Mouse (Mus musculus): ENCODE results near the gene Tcaim. TPM values are rescaled to one million over a fixed set of nuclear protein-coding genes. Genes with fewer than 3 reads are reported as not detected.
"Not testable (repeated sequence)": the region's sequence is repeated elsewhere in the genome, so short reads cannot be mapped to it uniquely, and the experiment has no call there.

Gene Tcaim
- polyA plus RNA-seq, 1 experiment from 2014 or later, result 3.0 TPM

DNA sequence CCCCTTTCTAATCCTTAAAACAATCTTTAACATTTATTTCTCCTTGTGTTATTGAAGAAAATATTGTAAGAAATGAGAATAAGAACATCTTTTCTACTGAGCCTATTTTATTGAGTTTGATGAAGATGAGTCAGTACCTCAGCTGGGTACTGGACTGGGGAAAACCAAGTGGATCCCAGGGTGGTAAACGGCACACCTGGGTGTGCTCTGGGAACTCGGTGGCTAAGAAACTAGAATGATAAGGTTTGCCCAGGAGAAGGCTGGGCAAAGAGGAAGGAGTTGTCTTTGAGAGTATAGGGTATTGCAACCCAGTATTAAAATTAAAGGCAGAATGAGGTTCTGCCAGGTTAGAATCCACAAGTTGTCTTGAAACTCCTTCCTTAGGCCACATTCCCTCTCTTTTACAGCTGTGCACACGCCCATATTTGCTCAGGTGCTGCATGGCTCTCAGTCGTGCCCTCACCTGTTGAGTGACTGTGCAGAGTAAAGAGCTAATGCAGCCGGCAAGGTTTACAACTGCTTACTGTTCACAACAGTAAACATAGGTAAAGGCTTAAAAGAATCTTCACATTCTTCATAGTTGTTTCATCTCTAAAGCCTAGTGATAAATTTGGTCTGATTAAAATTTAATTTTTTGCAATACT is 18.2 kb downstream of the Tcaim start:
- H3K36me3 ChIP-seq, result peaks cover 22% of the 10 kb centered on the region
- H3K9me3 ChIP-seq (replicated peaks), result no peaks in the 10 kb centered on the region
- WGBS (ENCODE audit: insufficient replicate concordance), result 70% methylated on average over 5 of the region's 5 CpGs
- H3K4me1 ChIP-seq, result no peaks in the 10 kb centered on the region
- no peak for ATAC-seq
- no peak overlapping the region for H3K27ac ChIP-seq
- H3K4me3 ChIP-seq, result no peak overlapping the region
- no peak overlapping the region for H3K4me2 ChIP-seq
- H3K9ac ChIP-seq, result no peak overlapping the region
- no peaks in the 10 kb centered on the region for H3K27me3 ChIP-seq (replicated peaks)

GRCm38 (mm10) chr9:122826743-122827142 is 21.4 kb downstream of the Tcaim start:
- H3K4me1 ChIP-seq, result no peaks in the 10 kb centered on the region
- 74% methylated on average over 4 of the region's 4 CpGs for WGBS (ENCODE audit: insufficient replicate concordance)
- ATAC-seq, result no peak
- H3K9me3 ChIP-seq (replicated peaks), result no peaks in the 10 kb centered on the region
- peaks cover 17% of the 10 kb centered on the region for H3K36me3 ChIP-seq
- H3K9ac ChIP-seq, result no peak overlapping the region
- H3K4me3 ChIP-seq, result no peak overlapping the region
- no peak overlapping the region for H3K4me2 ChIP-seq
- no peaks in the 10 kb centered on the region for H3K27me3 ChIP-seq (replicated peaks)
- H3K27ac ChIP-seq, result no peak overlapping the region

DNA sequence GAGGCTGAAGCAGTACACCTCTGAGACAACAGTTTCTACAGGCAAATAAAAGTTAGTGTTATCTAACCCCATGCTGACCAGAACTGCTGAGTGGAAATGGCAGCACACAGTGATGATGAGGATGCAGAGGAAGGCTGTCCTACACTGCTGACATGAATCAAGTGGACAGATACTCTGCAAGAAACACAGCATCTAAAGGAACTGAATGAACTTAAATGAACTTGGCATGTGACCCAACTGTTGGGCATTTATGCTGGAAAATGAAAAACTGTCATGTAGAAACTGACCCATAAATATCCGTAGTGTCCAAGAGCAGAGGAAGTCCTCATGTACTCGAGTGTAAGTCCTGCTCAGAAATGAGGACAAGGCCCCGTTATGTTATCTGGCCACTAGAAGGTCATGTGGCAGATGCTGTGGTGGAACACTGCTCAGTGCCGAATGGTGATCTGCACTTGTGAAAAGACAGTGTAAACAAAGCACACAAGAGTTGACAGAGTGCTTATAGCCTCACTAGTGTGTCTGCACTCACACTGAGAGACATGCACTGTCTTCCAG is 24.6 kb downstream of the Tcaim start:
- ATAC-seq, result no peak
- Histone ChIP-seq H3K4me3 (no peak overlapping the region), H3K27ac (no peak overlapping the region), H3K9ac (no peak overlapping the region), H3K36me3 (peaks cover 12% of the 10 kb centered on the region), H3K4me2 (no peak overlapping the region), H3K9me3 (replicated peaks) (no peaks in the 10 kb centered on the region), H3K4me1 (no peaks in the 10 kb centered on the region), H3K27me3 (replicated peaks) (no peaks in the 10 kb centered on the region)
- WGBS (ENCODE audit: insufficient replicate concordance), result 62% methylated on average over 4 of the region's 4 CpGs

DNA sequence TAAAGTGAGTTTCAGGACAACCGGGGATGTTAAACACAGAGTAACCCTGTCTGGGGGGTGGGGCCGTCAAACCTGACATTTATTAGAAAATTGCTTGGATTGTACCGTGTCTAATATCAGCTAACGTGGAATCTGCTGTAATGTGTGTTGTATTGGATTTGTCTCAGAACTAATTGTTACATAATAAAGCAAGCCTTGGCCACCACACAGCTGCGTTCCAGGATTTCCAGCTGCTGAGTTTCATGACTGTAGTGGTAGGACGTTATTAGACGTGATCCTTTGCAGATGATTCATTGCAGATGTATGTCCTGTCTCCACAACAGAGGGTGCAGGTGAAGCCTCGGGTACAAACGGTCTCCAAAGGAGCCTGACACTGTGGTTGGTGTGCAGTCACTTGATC is 30.8 kb downstream of the Tcaim start:
- no peak for ATAC-seq
- WGBS (ENCODE audit: insufficient replicate concordance), result 74% methylated on average over 9 of the region's 9 CpGs
- Histone ChIP-seq H3K4me3 (no peak overlapping the region), H3K36me3 (0 out of 2 replicates have a peak, but pooled peaks cover 3% of the 10 kb centered on the region), H3K4me1 (no peaks in the 10 kb centered on the region), H3K9ac (no peak overlapping the region), H3K9me3 (replicated peaks) (no peaks in the 10 kb centered on the region), H3K4me2 (no peak overlapping the region), H3K27ac (no peak overlapping the region), H3K27me3 (replicated peaks) (no peaks in the 10 kb centered on the region)

- H3K4me1 ChIP-seq, result no peaks in the 10 kb centered on the region
- 68% methylated on average over 6 of the region's 6 CpGs for WGBS (ENCODE audit: insufficient replicate concordance)
- no peak overlapping the region for H3K27ac ChIP-seq
- no peaks in the 10 kb centered on the region for H3K9me3 ChIP-seq (replicated peaks)
- no peaks in the 10 kb centered on the region for H3K27me3 ChIP-seq (replicated peaks)
- 0 out of 2 replicates have a peak, but pooled peaks cover 3% of the 10 kb centered on the region for H3K36me3 ChIP-seq
- H3K4me3 ChIP-seq, result no peak overlapping the region
- ATAC-seq, result no peak
- H3K9ac ChIP-seq, result no peak overlapping the region
- H3K4me2 ChIP-seq, result no peak overlapping the region
Observed at GRCm38 (mm10) chr9:122836790-122837189, 31.5 kb downstream of the Tcaim start.

- no peak for ATAC-seq
- H3K27me3 ChIP-seq (replicated peaks), result no peaks in the 10 kb centered on the region
- no peaks in the 10 kb centered on the region for H3K4me1 ChIP-seq
- no peak overlapping the region for H3K4me3 ChIP-seq
- H3K9ac ChIP-seq, result no peak overlapping the region
- H3K36me3 ChIP-seq, result 0 out of 2 replicates have a peak, but pooled peaks cover 3% of the 10 kb centered on the region
- no peaks in the 10 kb centered on the region for H3K9me3 ChIP-seq (replicated peaks)
- 77% methylated on average over 4 of the region's 4 CpGs for WGBS (ENCODE audit: insufficient replicate concordance)
- H3K4me2 ChIP-seq, result no peak overlapping the region
- no peak overlapping the region for H3K27ac ChIP-seq
Observed at GRCm38 (mm10) chr9:122837216-122837615, 31.9 kb downstream of the Tcaim start.

GRCm38 (mm10) chr9:122837680-122838079 is 32.3 kb downstream of the Tcaim start:
- H3K9ac ChIP-seq, result no peak overlapping the region
- ATAC-seq, result no peak
- no peaks in the 10 kb centered on the region for H3K4me1 ChIP-seq
- H3K9me3 ChIP-seq (replicated peaks), result no peaks in the 10 kb centered on the region
- H3K27ac ChIP-seq, result no peak overlapping the region
- H3K4me3 ChIP-seq, result no peak overlapping the region
- 33% methylated on average over 16 of the region's 16 CpGs for WGBS (ENCODE audit: insufficient replicate concordance)
- H3K27me3 ChIP-seq (replicated peaks), result no peaks in the 10 kb centered on the region
- 0 out of 2 replicates have a peak, but pooled peaks cover 3% of the 10 kb centered on the region for H3K36me3 ChIP-seq
- no peak overlapping the region for H3K4me2 ChIP-seq

- Histone ChIP-seq H3K27me3 (replicated peaks) (no peaks in the 10 kb centered on the region), H3K36me3 (peaks cover 6% of the 10 kb centered on the region), H3K9ac (no peak within 1 kb of the TSS), H3K27ac (no peak within 1 kb of the TSS), H3K4me2 (no peak within 1 kb of the TSS), H3K4me1 (no peaks in the 10 kb centered on the region), H3K4me3 (no peak within 1 kb of the TSS), H3K9me3 (replicated peaks) (peaks cover 5% of the 10 kb centered on the region; the same call in 1 of the 2 replicates)
- no peak for ATAC-seq
- 74% methylated on average over 3 of the region's 3 CpGs for WGBS (ENCODE audit: insufficient replicate concordance)
Observed at GRCm38 (mm10) chr9:122843760-122844159, 38.4 kb downstream of the Tcaim start, which contains the start of gene Gm35549. Gene Gm35549 (minus strand): TSS chr9:122844035.

GRCm38 (mm10) chr9:122845621-122846020 is 40.3 kb downstream of the Tcaim start:
- H3K4me1 ChIP-seq, result no peaks in the 10 kb centered on the region
- H3K27me3 ChIP-seq (replicated peaks), result no peaks in the 10 kb centered on the region
- H3K4me3 ChIP-seq, result no peak overlapping the region
- 63% methylated on average over 3 of the region's 3 CpGs for WGBS (ENCODE audit: insufficient replicate concordance)
- no peak overlapping the region for H3K9ac ChIP-seq
- no peak overlapping the region for H3K27ac ChIP-seq
- no peak overlapping the region for H3K4me2 ChIP-seq
- peaks cover 21% of the 10 kb centered on the region for H3K9me3 ChIP-seq (replicated peaks)
- no peak for ATAC-seq
- H3K36me3 ChIP-seq, result peaks cover 23% of the 10 kb centered on the region

GRCm38 (mm10) chr9:122846156-122846555 is 40.8 kb downstream of the Tcaim start:
- H3K4me1 ChIP-seq, result no peaks in the 10 kb centered on the region
- no peak overlapping the region for H3K4me3 ChIP-seq
- no peak overlapping the region for H3K9ac ChIP-seq
- ATAC-seq, result no peak
- H3K27me3 ChIP-seq (replicated peaks), result no peaks in the 10 kb centered on the region
- peaks cover 28% of the 10 kb centered on the region for H3K36me3 ChIP-seq
- no peak overlapping the region for H3K27ac ChIP-seq
- no peak overlapping the region for H3K4me2 ChIP-seq
- H3K9me3 ChIP-seq (replicated peaks), result peaks cover 22% of the 10 kb centered on the region

DNA sequence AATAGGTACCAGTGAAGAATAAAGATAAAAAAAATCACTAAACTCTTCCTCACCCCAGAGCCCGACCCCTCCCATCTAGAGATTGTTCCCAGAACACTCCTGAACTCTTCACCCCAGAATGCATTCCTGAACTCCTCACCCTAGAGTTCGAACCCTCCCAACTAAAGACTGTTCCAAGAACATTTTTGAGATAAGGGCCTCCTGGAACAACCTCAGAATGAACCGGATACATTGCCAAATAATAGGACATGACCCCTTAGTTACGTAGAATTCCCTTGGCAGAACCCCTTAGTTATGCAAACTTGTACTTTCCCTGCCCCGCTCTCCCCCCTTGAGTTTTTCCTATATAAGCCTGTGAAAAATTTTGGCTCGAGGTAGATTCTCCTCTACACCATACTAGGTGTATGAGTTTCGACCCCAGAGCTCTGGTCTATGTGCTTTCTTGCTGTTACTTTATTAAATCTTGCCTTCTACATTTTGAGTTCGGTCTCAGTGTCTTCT is 42.5 kb downstream of the Tcaim start:
- not testable (repeated sequence) for H3K9ac ChIP-seq; H3K27me3 ChIP-seq (replicated peaks); H3K4me2 ChIP-seq; H3K27ac ChIP-seq; ATAC-seq; H3K4me1 ChIP-seq; H3K4me3 ChIP-seq
- 84% methylated on average over 6 of the region's 8 CpGs for WGBS (ENCODE audit: insufficient replicate concordance)
- H3K36me3 ChIP-seq, result peaks cover 45% of the 10 kb centered on the region
- peaks cover 34% of the 10 kb centered on the region for H3K9me3 ChIP-seq (replicated peaks)

DNA sequence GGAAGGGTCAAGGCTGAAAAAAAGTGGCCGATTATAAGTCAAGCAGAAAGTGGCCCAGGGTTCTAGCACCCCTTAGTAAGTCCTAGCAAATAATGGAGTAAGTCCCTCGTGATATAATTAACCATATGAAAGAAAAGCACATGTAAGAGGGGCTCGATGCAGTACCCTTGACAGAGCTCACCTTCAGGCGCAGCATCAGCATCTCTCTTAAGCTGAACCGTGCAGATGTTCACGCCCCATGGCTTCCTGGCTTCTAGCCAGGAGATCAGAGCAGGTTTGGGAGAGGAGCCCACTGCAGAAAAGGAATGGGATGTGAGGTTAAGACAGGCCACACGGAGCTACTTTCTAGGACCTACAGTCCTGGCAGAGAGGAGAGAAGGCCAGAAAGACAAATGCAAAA is 49.2 kb downstream of the Tcaim start:
- H3K27ac ChIP-seq, result no peak overlapping the region
- H3K4me2 ChIP-seq, result no peak overlapping the region
- WGBS (ENCODE audit: insufficient replicate concordance), result 91% methylated on average over 7 of the region's 7 CpGs
- no peak for ATAC-seq
- H3K4me3 ChIP-seq, result no peak overlapping the region
- H3K9me3 ChIP-seq (replicated peaks), result peaks cover 62% of the 10 kb centered on the region
- no peaks in the 10 kb centered on the region for H3K4me1 ChIP-seq
- H3K27me3 ChIP-seq (replicated peaks), result no peaks in the 10 kb centered on the region
- no peak overlapping the region for H3K9ac ChIP-seq
- peaks cover 97% of the 10 kb centered on the region for H3K36me3 ChIP-seq

Data from liver, embryonic 12.5 days (tissue).